Mouse (Mus musculus) bone marrow, adult 2 months (tissue): ENCODE results near the gene Cd8a.

ENCODE experiments used
- CTCF ChIP-seq: fragments of 200-500 bp; IDR thresholded peaks from 2 replicates; pipeline ENCODE4 v1.5.1; 2011; ENCODE audit warnings: low read length, control low read depth; ENCODE audit not compliant: control insufficient read depth, insufficient read depth
- POLR2A ChIP-seq: fragments of 200-500 bp; IDR thresholded peaks from 2 replicates; pipeline ENCODE4 v1.6.1; 2011; ENCODE audit warnings: low read depth, mild to moderate bottlenecking, control low read depth, low read length, borderline replicate concordance; ENCODE audit not compliant: control insufficient read depth

GRCm38 (mm10) chr6:71371085-71371605, 2.1 kb upstream of the Cd8a start:
- TF ChIP-seq CTCF: no peak
- TF ChIP-seq POLR2A: no peak
